10 mouse cellular contexts compared by ENCODE assay signal in the genomic region with DNA sequence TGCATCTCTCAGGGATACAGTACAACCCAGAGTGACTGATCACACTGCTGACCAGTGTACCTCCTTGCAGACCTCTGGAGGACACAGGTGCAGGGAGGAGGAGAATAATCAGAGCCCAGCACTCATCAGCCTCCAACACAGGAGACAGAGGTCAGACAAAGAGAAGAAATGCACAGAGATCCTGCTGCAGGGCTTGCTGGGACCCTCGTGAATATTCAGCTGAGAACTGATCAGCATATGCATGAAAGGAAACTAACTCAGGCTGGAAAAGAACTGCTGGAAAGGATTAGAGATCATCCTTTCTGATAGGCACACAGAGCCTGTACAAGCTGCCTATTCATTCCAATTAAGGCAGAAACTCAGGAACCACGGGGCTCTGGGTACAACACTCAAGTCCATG.
DNase-seq lines count a peak whose midpoint lies in the region; ATAC-seq lines count a peak whose summit lies in the region.
"Had no signal": no experiment of that assay in that cellular context is flagged by ENCODE, and none has a peak within 500 bp of the region (broad histone marks: within the 10 kb centered on the region; RNA-seq: fewer than 3 reads in every experiment).

No protein-coding gene starts in this region.

- no peak overlapping the region for H3K9ac ChIP-seq in forebrain, embryonic 16.5 days (replicated peaks; ENCODE audit: low read depth, low read length)
- no peak overlapping the region for H3K9ac ChIP-seq in midbrain, embryonic 12.5 days (replicated peaks)
- H3K9ac ChIP-seq in heart, embryonic 12.5 days, result no peak overlapping the region
- H3K9ac ChIP-seq: heart, embryonic 15.5 days; liver, embryonic 15.5 days had no signal

- no peaks in the 10 kb centered on the region for H3K36me3 ChIP-seq in forebrain, embryonic 16.5 days (ENCODE audit: control insufficient read depth, insufficient read depth)
- H3K36me3 ChIP-seq in midbrain, embryonic 12.5 days, result no peaks in the 10 kb centered on the region
- H3K36me3 ChIP-seq in heart, embryonic 12.5 days, result no peaks in the 10 kb centered on the region
- H3K36me3 ChIP-seq: heart, embryonic 15.5 days; liver, embryonic 15.5 days had no signal

- no peak overlapping the region for H3K4me2 ChIP-seq in forebrain, embryonic 16.5 days (ENCODE audit: low read length)
- no peak overlapping the region for H3K4me2 ChIP-seq in midbrain, embryonic 12.5 days (replicated peaks)
- H3K4me2 ChIP-seq in heart, embryonic 12.5 days, result no peak overlapping the region
- H3K4me2 ChIP-seq: heart, embryonic 15.5 days; liver, embryonic 15.5 days had no signal

- no peaks in the 10 kb centered on the region for H3K27me3 ChIP-seq in forebrain, embryonic 16.5 days (replicated peaks; ENCODE audit: control insufficient read depth, insufficient read depth, low read length)
- H3K27me3 ChIP-seq in midbrain, embryonic 12.5 days, result no peaks in the 10 kb centered on the region
- no peaks in the 10 kb centered on the region for H3K27me3 ChIP-seq in heart, embryonic 12.5 days (replicated peaks)
- H3K27me3 ChIP-seq: heart, embryonic 15.5 days; liver, embryonic 15.5 days had no signal

- H3K27ac ChIP-seq in forebrain, embryonic 16.5 days (ENCODE audit: low read length), result peak overlapping the region; percentile 41
- H3K27ac ChIP-seq in midbrain, embryonic 12.5 days (replicated peaks), result peak overlapping the region; percentile 86
- H3K27ac ChIP-seq in heart, embryonic 12.5 days (ENCODE audit: poor library complexity, severe bottlenecking), result no peak overlapping the region
- H3K27ac ChIP-seq: heart, embryonic 15.5 days; liver, embryonic 15.5 days had no signal

- peaks cover 15% of the 10 kb centered on the region for H3K4me1 ChIP-seq in forebrain, embryonic 16.5 days (replicated peaks; ENCODE audit: control insufficient read depth, insufficient read depth, low read length)
- peaks cover 13% of the 10 kb centered on the region for H3K4me1 ChIP-seq in midbrain, embryonic 12.5 days
- no peaks in the 10 kb centered on the region for H3K4me1 ChIP-seq in heart, embryonic 12.5 days (replicated peaks)
- H3K4me1 ChIP-seq: heart, embryonic 15.5 days; liver, embryonic 15.5 days had no signal

- H3K4me3 ChIP-seq in forebrain, embryonic 16.5 days (replicated peaks; ENCODE audit: low read length), result no peak overlapping the region
- no peak overlapping the region for H3K4me3 ChIP-seq in midbrain, embryonic 12.5 days
- no peak overlapping the region for H3K4me3 ChIP-seq in heart, embryonic 12.5 days
- H3K4me3 ChIP-seq: heart, embryonic 15.5 days; liver, embryonic 15.5 days had no signal

- DNase-seq in embryo, embryonic 11 days, result peak; percentile 28
- DNase-seq in embryo, embryonic 9.5 days (ENCODE audit: extremely low spot score), result no peak
- DNase-seq in brain, adult 2 months (ENCODE audit: low read depth, low spot score), result peak; percentile 27
- no peak for DNase-seq in frontal cortex, postnatal 36 days (ENCODE audit: low spot score in 2 of 2)
- DNase-seq in thymus, postnatal 36 days, result no peak

- 1% methylated on average over 2 of the region's 2 CpGs for WGBS in forebrain, embryonic 16.5 days
- 3% methylated on average over 2 of the region's 2 CpGs for WGBS in midbrain, embryonic 12.5 days
- WGBS in heart, embryonic 12.5 days, result 32% methylated on average over 2 of the region's 2 CpGs

- peak; percentile 93 for ATAC-seq in forebrain, embryonic 16.5 days
- ATAC-seq in midbrain, embryonic 12.5 days (ENCODE audit: low FRiP score, low read depth), result peak; percentile 92
- ATAC-seq in heart, embryonic 12.5 days (ENCODE audit: insufficient number of reproducible peaks, low FRiP score), result no peak

- no peaks in the 10 kb centered on the region for H3K9me3 ChIP-seq in forebrain, embryonic 16.5 days (ENCODE audit: control insufficient read depth, low read length)
- H3K9me3 ChIP-seq in midbrain, embryonic 12.5 days, result no peaks in the 10 kb centered on the region
- no peaks in the 10 kb centered on the region for H3K9me3 ChIP-seq in heart, embryonic 12.5 days (replicated peaks)
- H3K9me3 ChIP-seq: heart, embryonic 15.5 days; liver, embryonic 15.5 days had no signal

Comparison
In these comparisons a context has a peak if more than half of its experiments do, and no peak if none do; other contexts are left out.
1. DNase-seq: peak in embryo, embryonic 11 days (single experiment) and brain, adult 2 months (single experiment); none in embryo, embryonic 9.5 days (single experiment), frontal cortex, postnatal 36 days (0 of 2) and thymus, postnatal 36 days (0 of 2).